Comparison of ENCODE assay signal across 21 mouse cellular contexts in genomic region chr7:95784523-95784922, GRCm38 (mm10).
"Had no signal": no experiment of that assay in that cellular context is flagged by ENCODE, and none has a peak within 500 bp of the region (broad histone marks: within the 10 kb centered on the region; RNA-seq: fewer than 3 reads in every experiment).

No protein-coding gene starts in this region.

- H3K27ac ChIP-seq: limb, embryonic 12.5 days; limb, embryonic 15.5 days; liver, embryonic 14.5 days; macrophage; midbrain, embryonic 12.5 days; midbrain, embryonic 15.5 days; neural tube, embryonic 12.5 days; neural tube, embryonic 15.5 days; stomach, postnatal 0 days had no signal

- H3K36me3 ChIP-seq: limb, embryonic 12.5 days; limb, embryonic 15.5 days; midbrain, embryonic 12.5 days; midbrain, embryonic 15.5 days; neural tube, embryonic 12.5 days; neural tube, embryonic 15.5 days had no signal

- H3K4me3 ChIP-seq: limb, embryonic 12.5 days; limb, embryonic 15.5 days; midbrain, embryonic 12.5 days; midbrain, embryonic 15.5 days; neural tube, embryonic 12.5 days; neural tube, embryonic 15.5 days had no signal

- H3K9ac ChIP-seq: limb, embryonic 12.5 days; limb, embryonic 15.5 days; liver, embryonic 14.5 days; liver, postnatal 0 days; lung, embryonic 14.5 days; midbrain, embryonic 12.5 days; midbrain, embryonic 15.5 days; neural tube, embryonic 12.5 days; neural tube, embryonic 15.5 days had no signal

- ATAC-seq: intestine, postnatal 0 days; liver, postnatal 0 days; lung, postnatal 0 days; midbrain, embryonic 15.5 days had no signal

- DNase-seq: left cerebral cortex, postnatal 4 days; liver, postnatal 0 days; lung, embryonic 14.5 days; right cerebral cortex, adult 18-20 months; right cerebral cortex, postnatal 14 days; right cerebral cortex, postnatal 4 days; thymus, adult 2 months; thymus, postnatal 14 days; thymus, postnatal 4 days had no signal

- H3K27me3 ChIP-seq: limb, embryonic 12.5 days; limb, embryonic 15.5 days; midbrain, embryonic 12.5 days; midbrain, embryonic 15.5 days; neural tube, embryonic 12.5 days; neural tube, embryonic 15.5 days had no signal

- H3K4me1 ChIP-seq: limb, embryonic 12.5 days; limb, embryonic 15.5 days; midbrain, embryonic 12.5 days; midbrain, embryonic 15.5 days; neural tube, embryonic 12.5 days; neural tube, embryonic 15.5 days had no signal

- H3K4me2 ChIP-seq: limb, embryonic 12.5 days; limb, embryonic 15.5 days; liver, embryonic 11.5 days; lung, embryonic 14.5 days; midbrain, embryonic 12.5 days; midbrain, embryonic 15.5 days; neural tube, embryonic 12.5 days; neural tube, embryonic 15.5 days had no signal

- H3K9me3 ChIP-seq: limb, embryonic 12.5 days; limb, embryonic 15.5 days; midbrain, embryonic 12.5 days; midbrain, embryonic 15.5 days; neural tube, embryonic 12.5 days; neural tube, embryonic 15.5 days had no signal
